Mouse (Mus musculus) layer of hippocampus, adult 6 months (tissue): ENCODE results near the gene Ace. TPM values are rescaled to one million over a fixed set of nuclear protein-coding genes. Genes with fewer than 3 reads are reported as not detected.

Experiments
- long read RNA-seq, 2 experiments: library from polyadenylated mRNA; unstranded; transcript quantifications; one replicate each; pipeline ENCODE4 v2.0.0; 2019 to 2020
- polyA plus RNA-seq: library from polyadenylated mRNA; unstranded; fragments of <200 nt; fragmentation: Nextera tagmentation; gene quantifications from 2 replicates; pipeline ENCODE4 v1.2.3, GENCODE M21; 2021

The Ace gene
- 1.9 and 12.1 TPM in 2 replicates for polyA plus RNA-seq
- long read RNA-seq, experiment 1, partial matches to known transcripts: 2 of 2 reads
- long read RNA-seq, experiment 1, other reads (novel, unspliced or antisense): 0 of 2 reads
- long read RNA-seq, experiment 2, full-length matches to known transcripts: 4 of 7 reads
- long read RNA-seq, experiment 2, partial matches to known transcripts: 2 of 7 reads
- long read RNA-seq, experiment 2, other reads (novel, unspliced or antisense): 1 of 7 reads

DNA sequence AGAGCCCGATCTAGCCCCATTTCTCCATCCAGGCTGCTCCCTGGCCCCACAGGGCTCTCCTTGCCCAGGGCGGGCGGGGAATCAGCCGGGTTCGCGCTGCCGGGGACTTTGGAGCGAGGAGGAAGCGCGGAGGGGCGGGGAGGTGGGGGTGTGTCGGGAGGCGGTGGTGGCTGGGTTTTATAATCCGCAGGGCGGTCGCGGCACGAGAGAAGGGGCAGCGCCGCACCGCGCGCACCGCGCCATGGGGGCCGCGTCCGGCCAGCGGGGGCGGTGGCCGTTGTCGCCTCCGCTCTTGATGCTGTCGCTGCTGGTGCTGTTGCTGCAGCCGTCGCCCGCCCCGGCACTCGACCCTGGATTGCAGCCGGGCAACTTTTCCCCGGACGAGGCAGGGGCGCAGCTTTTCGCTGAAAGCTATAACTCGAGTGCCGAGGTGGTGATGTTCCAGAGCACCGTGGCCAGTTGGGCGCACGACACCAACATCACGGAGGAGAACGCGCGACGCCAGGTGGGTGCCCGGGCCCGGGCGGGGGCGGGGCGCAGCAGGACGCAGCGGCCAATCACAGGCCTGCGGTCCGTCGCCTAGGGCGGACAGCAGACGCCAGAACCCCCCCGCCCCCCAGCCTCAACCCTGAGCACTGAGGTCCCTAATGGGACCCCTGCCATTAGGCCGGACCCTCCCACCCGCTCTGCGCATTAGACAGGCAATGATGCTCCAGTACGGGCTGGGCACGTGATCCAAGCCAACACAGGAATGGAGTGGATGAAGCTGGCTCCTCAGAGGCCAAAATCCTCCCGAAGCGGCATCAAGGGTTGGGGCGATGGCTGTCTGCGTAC is at the start of gene Ace:
TSS of gene Ace (plus strand) at position 205 of the 834 bp plus-strand sequence.

DNA sequence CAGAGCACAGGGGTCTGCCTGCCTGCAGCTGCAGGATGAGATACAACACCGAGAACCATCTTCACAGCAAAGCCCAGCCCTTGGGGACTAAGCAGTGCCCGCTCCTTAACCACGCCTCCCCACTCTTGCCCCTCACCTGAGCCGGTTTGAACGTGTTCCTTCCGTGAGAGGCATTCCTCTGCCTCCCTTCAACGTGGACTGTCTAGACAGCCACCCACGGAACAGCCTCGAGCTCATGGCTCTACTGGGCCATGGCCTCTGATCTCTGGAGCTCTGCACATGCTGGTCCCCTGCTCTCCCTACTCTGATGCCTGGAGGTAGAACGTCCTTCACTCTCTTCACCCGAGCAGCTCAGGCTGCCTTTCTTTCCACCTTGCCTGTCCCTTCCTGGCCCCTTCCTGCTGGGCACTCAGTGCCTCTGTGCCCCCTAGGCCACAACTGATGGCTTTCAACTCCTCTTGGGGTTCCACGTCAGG is 14.8 kb upstream of the Ace start, which contains the start of gene Cyb561:
TSS of gene Cyb561 (minus strand) at position 426 of the 476 bp plus-strand sequence.

DNA sequence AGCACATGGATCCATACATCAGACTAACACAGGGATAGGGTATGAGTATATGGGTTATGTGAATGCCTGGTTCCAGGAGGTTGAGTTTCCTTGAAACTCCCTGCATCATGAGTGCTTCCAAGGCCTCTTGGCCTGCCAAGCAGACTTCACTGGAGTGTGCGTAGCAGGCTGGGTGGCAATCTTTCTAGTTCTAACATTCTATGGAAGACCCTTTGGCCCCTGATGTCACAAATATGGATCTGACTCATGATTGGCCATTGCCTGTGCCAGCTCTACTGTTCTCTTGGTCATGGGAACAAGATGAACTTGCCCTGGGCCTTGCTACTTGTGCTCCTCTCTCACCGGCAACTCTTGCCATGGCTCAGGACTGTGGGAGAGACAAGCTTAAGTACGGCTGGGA is 26.6 kb downstream of the Ace start, which contains the start of gene Ace3:
TSS of gene Ace3 (plus strand) at position 301 of the 400 bp plus-strand sequence.

DNA sequence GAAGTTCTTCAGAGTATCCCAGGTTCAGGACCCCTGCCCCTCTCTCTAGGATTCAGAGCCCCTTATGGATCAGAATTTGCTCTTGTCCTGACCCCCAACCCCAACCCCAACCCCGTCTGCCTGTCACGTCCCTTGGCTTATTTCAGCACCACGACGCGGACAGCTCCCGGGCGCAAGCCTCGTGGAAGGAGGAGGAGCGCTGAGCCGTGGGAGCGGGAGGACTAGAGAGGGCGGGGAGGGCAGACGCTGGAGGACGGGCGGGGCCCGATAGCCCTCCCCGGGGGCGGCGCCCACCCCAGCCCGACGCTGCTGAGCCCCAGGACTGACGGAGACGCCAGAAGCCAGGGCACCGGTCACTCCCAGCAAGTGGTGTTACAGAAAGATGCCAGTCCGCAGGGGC is 40.1 kb downstream of the Ace start, which contains the start of gene Kcnh6:
TSS of gene Kcnh6 (plus strand) at position 304 of the 400 bp plus-strand sequence.

DNA sequence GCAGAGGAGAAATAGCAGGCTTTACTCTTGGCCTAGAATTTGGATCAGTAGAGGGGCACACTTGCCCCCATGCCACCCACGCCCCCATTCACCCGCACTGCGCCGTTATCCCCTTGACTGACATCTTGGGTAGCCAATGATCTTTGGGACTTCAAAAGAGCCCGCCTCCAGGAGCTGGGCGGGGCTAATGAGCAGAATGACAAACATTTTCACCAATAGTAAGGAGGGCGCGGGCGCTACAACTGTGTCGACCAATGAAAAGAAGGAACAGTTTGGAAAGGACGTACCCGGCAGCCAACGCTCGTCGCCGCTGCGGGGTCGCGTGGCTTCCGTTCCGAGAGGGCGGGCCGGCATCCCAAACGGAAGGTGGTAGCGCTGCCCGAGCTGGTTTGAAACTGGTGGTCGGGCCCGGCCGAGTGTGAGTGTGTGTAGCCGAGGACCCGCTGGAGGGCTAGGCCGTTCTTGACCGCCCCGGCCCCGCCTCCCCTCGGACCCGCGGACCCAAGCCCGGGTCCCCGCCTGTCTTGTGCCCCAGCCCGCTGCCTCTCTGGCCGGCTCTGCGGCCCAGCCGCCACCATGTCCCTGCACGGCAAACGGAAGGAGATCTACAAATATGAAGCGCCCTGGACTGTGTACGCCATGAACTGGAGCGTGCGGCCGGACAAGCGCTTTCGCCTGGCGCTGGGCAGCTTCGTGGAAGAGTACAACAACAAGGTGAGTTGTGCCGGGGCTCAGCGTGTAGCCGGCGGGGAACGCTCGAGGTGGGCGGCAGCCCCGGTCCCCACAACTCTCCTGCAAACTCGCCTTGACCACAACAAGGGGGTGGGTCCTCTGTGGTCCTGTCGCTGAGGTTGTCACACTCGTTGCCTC is 69.0 kb downstream of the Ace start, which contains the start of gene Dcaf7:
TSS of gene Dcaf7 (plus strand) at position 325 of the 870 bp plus-strand sequence.

Other genes with a start within 250 kb of the Ace start
- gene Cyb561, start 14.6 kb upstream of the Ace start, polyA plus RNA-seq: 60.9 and 78.9 TPM in 2 replicates
- not detected in 2 replicates for gene Ace3, start 26.7 kb downstream of the Ace start, polyA plus RNA-seq
- gene Kcnh6, start 40.2 kb downstream of the Ace start, polyA plus RNA-seq: 0.63 and 0.65 TPM in 2 replicates
- 75.4 and 94.8 TPM in 2 replicates for gene Dcaf7, start 68.9 kb downstream of the Ace start, polyA plus RNA-seq
- gene Taco1, start 98.1 kb downstream of the Ace start, polyA plus RNA-seq: 4.8 TPM in 2 replicates
- gene Map3k3, start 116.7 kb downstream of the Ace start, polyA plus RNA-seq: 1.2 and 1.4 TPM in 2 replicates
- gene Gm10840, start 192.9 kb downstream of the Ace start, polyA plus RNA-seq: 0.95 and 1.5 TPM in 2 replicates
- gene Limd2, start 192.9 kb downstream of the Ace start, polyA plus RNA-seq: 184 and 226 TPM in 2 replicates
- gene Strada, start 234.2 kb downstream of the Ace start, polyA plus RNA-seq: 10.6 and 12.9 TPM in 2 replicates
- gene Ccdc47, start 248.4 kb downstream of the Ace start, polyA plus RNA-seq: 50.5 and 54.2 TPM in 2 replicates
- gene Ddx42, start 249.0 kb downstream of the Ace start, polyA plus RNA-seq: 20.1 TPM in 2 replicates